ENCODE assay signal across 13 mouse cellular contexts in the genomic region with DNA sequence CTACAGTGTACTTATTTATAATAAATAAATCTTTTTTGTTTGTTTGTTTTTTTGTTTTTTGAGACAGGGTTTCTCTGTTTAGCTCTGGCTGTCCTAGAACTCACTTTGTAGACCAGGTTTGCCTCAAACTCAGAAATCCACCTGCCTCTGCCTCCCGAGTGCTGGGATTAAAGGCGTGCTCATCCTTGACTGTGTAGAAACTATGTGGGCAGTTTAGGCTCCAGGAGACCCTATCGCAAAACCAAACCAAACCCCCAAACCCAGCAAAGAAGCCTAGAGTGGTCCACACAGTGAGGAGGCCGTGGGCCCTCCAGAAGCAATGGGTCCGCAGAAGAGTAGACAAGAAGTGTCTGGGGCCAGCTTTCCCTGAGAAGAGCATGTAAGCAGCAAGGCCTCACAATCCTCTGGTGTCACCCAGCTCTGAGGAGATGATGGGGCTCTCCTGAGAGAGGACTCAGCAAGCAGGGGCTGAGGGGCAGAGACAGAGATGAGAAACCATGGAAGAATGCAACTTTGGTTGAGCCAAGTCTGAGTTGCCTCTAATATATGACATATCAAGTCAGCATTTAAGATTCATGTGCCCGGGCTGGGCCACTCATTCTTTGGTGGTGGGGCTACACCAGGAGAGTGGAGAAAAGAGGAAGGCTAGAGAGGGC. TPM values are rescaled to one million over a fixed set of nuclear protein-coding genes. Genes with fewer than 3 reads are reported as not detected.
DNase-seq lines count a peak whose midpoint lies in the region; ATAC-seq and TF ChIP-seq lines count a peak whose summit lies in the region.
"Had no signal": no experiment of that assay in that cellular context is flagged by ENCODE, and none has a peak within 500 bp of the region (broad histone marks: within the 10 kb centered on the region; RNA-seq: fewer than 3 reads in every experiment).

No protein-coding gene starts in this region.

- H3K36me3 ChIP-seq in liver, adult 2 months (ENCODE audit: control insufficient read depth, insufficient read depth, low read length), result no peaks in the 10 kb centered on the region
- no peaks in the 10 kb centered on the region for H3K36me3 ChIP-seq in embryonic facial prominence, embryonic 15.5 days
- H3K36me3 ChIP-seq in midbrain, postnatal 0 days (ENCODE audit: insufficient read depth, low read length), result no peaks in the 10 kb centered on the region
- no peaks in the 10 kb centered on the region for H3K36me3 ChIP-seq in hindbrain, embryonic 16.5 days (ENCODE audit: control insufficient read depth, insufficient read depth, low read length)

- H3K4me3 ChIP-seq in liver, adult 2 months (ENCODE audit: insufficient read depth, low read depth, low read length), result no peak overlapping the region
- H3K4me3 ChIP-seq in embryonic facial prominence, embryonic 15.5 days (replicated peaks), result no peak overlapping the region
- H3K4me3 ChIP-seq in midbrain, postnatal 0 days (ENCODE audit: low read depth, low read length), result no peak overlapping the region
- no peak overlapping the region for H3K4me3 ChIP-seq in hindbrain, embryonic 16.5 days (ENCODE audit: low read length)

- peaks cover 26% of the 10 kb centered on the region for H3K4me1 ChIP-seq in liver, adult 2 months (ENCODE audit: control insufficient read depth, insufficient read depth, low read length)
- 0 out of 2 replicates have a peak, but pooled peaks cover 8% of the 10 kb centered on the region for H3K4me1 ChIP-seq in embryonic facial prominence, embryonic 15.5 days
- no peaks in the 10 kb centered on the region for H3K4me1 ChIP-seq in midbrain, postnatal 0 days (ENCODE audit: insufficient read depth, low read length)
- H3K4me1 ChIP-seq in hindbrain, embryonic 16.5 days (ENCODE audit: control insufficient read depth, insufficient read depth, low read depth, low read length), result peaks cover 3% of the 10 kb centered on the region; the same call in 1 of the 2 replicates

- H3K9me3 ChIP-seq in embryonic facial prominence, embryonic 15.5 days (replicated peaks), result no peaks in the 10 kb centered on the region
- no peaks in the 10 kb centered on the region for H3K9me3 ChIP-seq in midbrain, postnatal 0 days (ENCODE audit: low read length)
- H3K9me3 ChIP-seq in hindbrain, embryonic 16.5 days (ENCODE audit: control insufficient read depth, low read length), result no peaks in the 10 kb centered on the region

- DNase-seq in liver, adult 2 months (ENCODE audit: extremely low read depth, low read depth, low spot score), result no peak
- DNase-seq in liver, result no peak
- DNase-seq in NIH3T3 (ENCODE audit: low read depth), result peak; percentile 61
- DNase-seq in midbrain, postnatal 0 days (ENCODE audit: low spot score), result no peak
- no peak for DNase-seq in cerebellum, adult 18-20 months
- DNase-seq: gastrocnemius, postnatal 10 days; lung, adult 18-20 months had no signal

- H3K27ac ChIP-seq in liver, adult 2 months (replicated peaks; ENCODE audit: insufficient read depth, low read depth, low read length), result peak overlapping the region; percentile 18
- no peak overlapping the region for H3K27ac ChIP-seq in embryonic facial prominence, embryonic 15.5 days (replicated peaks)
- 0 out of 2 replicates have a peak overlapping the region, but pooled peaks have one; percentile 26 for H3K27ac ChIP-seq in midbrain, postnatal 0 days (ENCODE audit: low read depth, low read length)
- no peak overlapping the region; the same call in 1 of the 2 replicates for H3K27ac ChIP-seq in hindbrain, embryonic 16.5 days (ENCODE audit: low read depth, low read length)

- 93% methylated on average over 6 of the region's 6 CpGs for WGBS in liver, adult 2 months
- 90% methylated on average over 6 of the region's 6 CpGs for WGBS in embryonic facial prominence, embryonic 15.5 days
- WGBS in midbrain, postnatal 0 days, result 93% methylated on average over 6 of the region's 6 CpGs
- 92% methylated on average over 6 of the region's 6 CpGs for WGBS in hindbrain, embryonic 16.5 days

- H3K27me3 ChIP-seq in liver, adult 2 months (ENCODE audit: control insufficient read depth, insufficient read depth, low read length), result no peaks in the 10 kb centered on the region
- H3K27me3 ChIP-seq in embryonic facial prominence, embryonic 15.5 days, result peaks cover 23% of the 10 kb centered on the region
- no peaks in the 10 kb centered on the region; the same call in 1 of the 2 replicates for H3K27me3 ChIP-seq in midbrain, postnatal 0 days (ENCODE audit: insufficient read depth, low read length)
- H3K27me3 ChIP-seq in hindbrain, embryonic 16.5 days (replicated peaks; ENCODE audit: control insufficient read depth, insufficient read depth, low read length), result no peaks in the 10 kb centered on the region

- H3K79me2 ChIP-seq in liver, adult 2 months (ENCODE audit: control insufficient read depth, insufficient read depth, low read length), result no peaks in the 10 kb centered on the region

- ATAC-seq in embryonic facial prominence, embryonic 15.5 days (ENCODE audit: insufficient number of reproducible peaks, low FRiP score, low TSS enrichment, low read depth), result 0 out of 2 replicates have a peak, but pooled peaks have one; percentile 12
- no peak for ATAC-seq in midbrain, postnatal 0 days (ENCODE audit: low FRiP score)
- no peak; the same call in 1 of the 2 replicates for ATAC-seq in hindbrain, embryonic 16.5 days

- TF ChIP-seq CTCF in liver, adult 2 months (IDR thresholded peaks at IDR 0.05; ENCODE audit: low read depth, low read length), result no peak
- no peak for TF ChIP-seq CTCF in midbrain, postnatal 0 days (IDR thresholded peaks at IDR 0.05)

- TF ChIP-seq POLR2A in liver, adult 2 months (IDR thresholded peaks at IDR 0.05; ENCODE audit: extremely low read depth, insufficient read depth, low read length), result no peak

- H3K4me2 ChIP-seq in embryonic facial prominence, embryonic 15.5 days (replicated peaks), result no peak overlapping the region
- H3K4me2 ChIP-seq in midbrain, postnatal 0 days (ENCODE audit: low read depth, low read length, poor library complexity, severe bottlenecking), result no peak overlapping the region
- H3K4me2 ChIP-seq in hindbrain, embryonic 16.5 days (ENCODE audit: low read length), result no peak overlapping the region

- H3K9ac ChIP-seq in liver, adult 2 months (ENCODE audit: low read depth, low read length), result no peak overlapping the region
- no peak overlapping the region for H3K9ac ChIP-seq in embryonic facial prominence, embryonic 15.5 days
- no peak overlapping the region for H3K9ac ChIP-seq in midbrain, postnatal 0 days (replicated peaks; ENCODE audit: low read length, poor library complexity, severe bottlenecking)
- H3K9ac ChIP-seq in hindbrain, embryonic 16.5 days (ENCODE audit: low read depth, low read length), result no peak overlapping the region

RNA-seq across cellular contexts. Expression of a gene that starts 3.2 kb away (rescaled TPM):
- total RNA-seq in liver, adult 2 months (2014; rRNA removed), result 18.3 and 32.8 TPM in 2 replicates
- 31.4 and 33.9 TPM in 2 replicates for polyA plus RNA-seq in liver, adult 2 months (2012; rRNA removed)
- polyA plus RNA-seq in embryonic facial prominence, embryonic 15.5 days (2015; fragmentation: Nextera tagmentation; extraction: Ambion mirVana), result 35.9 and 36.1 TPM in 2 replicates
- total RNA-seq in midbrain, postnatal 0 days (2014; rRNA removed), result 133 and 152 TPM in 2 replicates
- polyA plus RNA-seq in midbrain, postnatal 0 days (2015; fragmentation: Nextera tagmentation; extraction: Ambion mirVana), result 42.4 and 45.5 TPM in 2 replicates
- polyA plus RNA-seq in hindbrain, embryonic 16.5 days (2015; fragmentation: Nextera tagmentation; extraction: Ambion mirVana), result 49.0 and 58.4 TPM in 2 replicates

RNA-seq across cellular contexts. Expression of a gene that starts 29.7 kb away (rescaled TPM):
- total RNA-seq in liver, adult 2 months (2014; rRNA removed), result not detected in 2 replicates
- not detected in 2 replicates for polyA plus RNA-seq in liver, adult 2 months (2012; rRNA removed)
- polyA plus RNA-seq in embryonic facial prominence, embryonic 15.5 days (2015; fragmentation: Nextera tagmentation; extraction: Ambion mirVana), result not detected in 2 replicates
- total RNA-seq in midbrain, postnatal 0 days (2014; rRNA removed), result not detected in 2 replicates
- 0.10 TPM in 1 of 2 replicates, not detected in the other for polyA plus RNA-seq in midbrain, postnatal 0 days (2015; fragmentation: Nextera tagmentation; extraction: Ambion mirVana)
- polyA plus RNA-seq in hindbrain, embryonic 16.5 days (2015; fragmentation: Nextera tagmentation; extraction: Ambion mirVana), result not detected in 2 replicates
- total RNA-seq: gastrocnemius, postnatal 10 days; heart, postnatal 36 days; layer of hippocampus, postnatal 14 days had no signal
- polyA plus RNA-seq: kidney, embryonic 16.5 days had no signal

RNA-seq across cellular contexts. Expression of a gene that starts 33.2 kb away (rescaled TPM):
- total RNA-seq in liver, adult 2 months (2014; rRNA removed), result 495 and 621 TPM in 2 replicates
- 954 and 976 TPM in 2 replicates for polyA plus RNA-seq in liver, adult 2 months (2012; rRNA removed)
- not detected in 2 replicates for polyA plus RNA-seq in embryonic facial prominence, embryonic 15.5 days (2015; fragmentation: Nextera tagmentation; extraction: Ambion mirVana)
- total RNA-seq in midbrain, postnatal 0 days (2014; rRNA removed), result not detected in 2 replicates
- polyA plus RNA-seq in midbrain, postnatal 0 days (2015; fragmentation: Nextera tagmentation; extraction: Ambion mirVana), result not detected in 2 replicates
- not detected in 2 replicates for polyA plus RNA-seq in hindbrain, embryonic 16.5 days (2015; fragmentation: Nextera tagmentation; extraction: Ambion mirVana)
- total RNA-seq: heart, postnatal 36 days; layer of hippocampus, postnatal 14 days had no signal
- polyA plus RNA-seq: kidney, embryonic 16.5 days; urinary bladder, adult 2 months had no signal

RNA-seq across cellular contexts. Expression of a gene that starts 37.5 kb away (rescaled TPM):
- 0.74 and 1.0 TPM in 2 replicates for total RNA-seq in liver, adult 2 months (2014; rRNA removed)
- 1.0 TPM in 2 replicates for polyA plus RNA-seq in liver, adult 2 months (2012; rRNA removed)
- 0.43 and 0.53 TPM in 2 replicates for polyA plus RNA-seq in embryonic facial prominence, embryonic 15.5 days (2015; fragmentation: Nextera tagmentation; extraction: Ambion mirVana)
- total RNA-seq in midbrain, postnatal 0 days (2014; rRNA removed), result 0.28 TPM in 1 of 2 replicates, not detected in the other
- polyA plus RNA-seq in midbrain, postnatal 0 days (2015; fragmentation: Nextera tagmentation; extraction: Ambion mirVana), result 0.09 TPM in 2 replicates
- polyA plus RNA-seq in hindbrain, embryonic 16.5 days (2015; fragmentation: Nextera tagmentation; extraction: Ambion mirVana), result 0.13 and 0.26 TPM in 2 replicates
- total RNA-seq: heart, postnatal 36 days had no signal

RNA-seq across cellular contexts. Expression of a gene that starts 44.2 kb away (rescaled TPM):
- not detected in 2 replicates for total RNA-seq in liver, adult 2 months (2014; rRNA removed)
- polyA plus RNA-seq in liver, adult 2 months (2012; rRNA removed), result not detected in 2 replicates
- polyA plus RNA-seq in embryonic facial prominence, embryonic 15.5 days (2015; fragmentation: Nextera tagmentation; extraction: Ambion mirVana), result not detected in 2 replicates
- 0.09 TPM in 1 of 2 replicates, not detected in the other for total RNA-seq in midbrain, postnatal 0 days (2014; rRNA removed)
- 1.9 and 2.2 TPM in 2 replicates for polyA plus RNA-seq in midbrain, postnatal 0 days (2015; fragmentation: Nextera tagmentation; extraction: Ambion mirVana)
- polyA plus RNA-seq in hindbrain, embryonic 16.5 days (2015; fragmentation: Nextera tagmentation; extraction: Ambion mirVana), result 0.18 and 0.49 TPM in 2 replicates
- total RNA-seq: gastrocnemius, postnatal 10 days; heart, postnatal 36 days had no signal
- polyA plus RNA-seq: kidney, embryonic 16.5 days; urinary bladder, adult 2 months had no signal

Comparison
In these comparisons a context has a peak if more than half of its experiments do, and no peak if none do; other contexts are left out.
1. H3K27ac ChIP-seq: peak in liver, adult 2 months (single experiment) and midbrain, postnatal 0 days (single experiment); none in embryonic facial prominence, embryonic 15.5 days (single experiment) and hindbrain, embryonic 16.5 days (single experiment).
2. RNA of a gene that starts 33.2 kb away (polyA plus RNA-seq): 954 to 976 TPM in liver, adult 2 months; not detected in embryonic facial prominence, embryonic 15.5 days, not detected in midbrain, postnatal 0 days and not detected in hindbrain, embryonic 16.5 days; every median in the first group is over 100 times any median in the second.